Mouse (Mus musculus) cerebellum, adult 2 months (tissue): ENCODE data around the gene Tmem121.
A peak's percentile ranks its signal among the peaks of the same experiment; 100 is the strongest.

Experiments
- CTCF ChIP-seq: fragments of 200-500 bp; IDR thresholded peaks from 2 replicates; pipeline ENCODE4 v1.5.1; 2011; ENCODE audit warnings: low read depth, mild to moderate bottlenecking, control low read depth, low read length, moderate library complexity, borderline replicate concordance; ENCODE audit not compliant: insufficient read depth
- POLR2A ChIP-seq: fragments of 200-500 bp; IDR thresholded peaks from 2 replicates; pipeline ENCODE4 v1.6.1; 2011; ENCODE audit warnings: low read length, control low read depth, borderline replicate concordance; ENCODE audit not compliant: insufficient read depth

GRCm38 (mm10) chr12:113217306-113218242 lies 31.8 kb downstream of the Tmem121 start:
- TF ChIP-seq CTCF, result peak; percentile 96
- no peak for TF ChIP-seq POLR2A
